Mouse (Mus musculus): ENCODE measurements at regions not wholly inside any gene's neighbourhood (a gene's known extent, or its start where the extent isn't known, plus 50 kb on each side); places are given as distances from the start of the nearest gene placed in this dataset.
"Not testable (repeated sequence)": the region's sequence is repeated elsewhere in the genome, so short reads cannot be mapped to it uniquely, and the experiment has no call there.

GRCm38 (mm10) chr8:71813239-71813638 lies 68.6 kb upstream of the Zfp709 start:
- TF ChIP-seq CTCF, EP300 (IDR thresholded peaks at IDR 0.05; ENCODE audit: low read depth): not testable (repeated sequence)
